Mouse (Mus musculus) cerebellum, postnatal 36 days (tissue): ENCODE measurements around the gene Gabrd.
"Not testable (repeated sequence)": the region's sequence is repeated elsewhere in the genome, so short reads cannot be mapped to it uniquely, and the experiment has no call there.

ENCODE experiments used
- DNase-seq, 2 experiments: peaks; one replicate each; pipeline ENCODE4 v3.0.0; 2021 to 2022; ENCODE audit warnings: mixed read lengths in 2 of 2

Gabrd gene

DNA sequence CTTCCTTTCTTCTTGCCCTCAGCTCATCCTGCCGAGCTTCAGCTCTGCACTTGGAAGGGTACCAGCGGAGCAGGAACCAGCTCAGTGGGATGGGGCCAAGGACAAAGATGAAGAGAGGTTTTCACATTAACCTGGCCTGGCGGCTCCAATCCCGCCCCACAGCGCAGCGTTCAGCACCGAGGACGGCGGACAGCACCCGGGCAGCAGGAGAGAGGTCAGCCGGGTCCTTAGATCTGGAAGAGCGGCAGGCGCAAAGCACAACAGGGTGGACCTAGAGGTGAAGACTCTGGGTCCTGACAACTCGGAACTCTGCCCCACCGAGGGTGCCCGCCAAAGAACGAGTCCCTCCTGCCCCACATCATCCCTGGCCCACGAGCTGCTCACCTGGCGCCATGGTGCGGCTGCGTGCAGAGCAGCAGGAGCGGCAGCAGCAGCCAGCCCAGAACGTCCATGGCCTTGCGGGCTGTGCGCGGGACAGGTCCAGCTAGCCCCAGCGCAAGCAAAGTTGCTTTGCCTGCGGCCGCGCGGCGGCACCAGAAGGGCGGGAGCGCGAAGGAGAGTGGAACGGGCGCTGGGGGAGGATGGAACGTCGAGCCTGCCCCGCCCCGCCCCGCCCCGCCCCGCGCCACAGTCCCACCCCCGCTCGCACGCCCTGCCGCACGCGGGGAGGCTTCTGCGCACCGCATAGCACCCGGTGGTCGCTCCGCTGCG lies at the start of gene Gabrd:
Gene Gabrd, minus strand, starts transcription at position 602 of the 711 bp plus-strand sequence.
- peak; percentile 77 to 84 for DNase-seq

DNA sequence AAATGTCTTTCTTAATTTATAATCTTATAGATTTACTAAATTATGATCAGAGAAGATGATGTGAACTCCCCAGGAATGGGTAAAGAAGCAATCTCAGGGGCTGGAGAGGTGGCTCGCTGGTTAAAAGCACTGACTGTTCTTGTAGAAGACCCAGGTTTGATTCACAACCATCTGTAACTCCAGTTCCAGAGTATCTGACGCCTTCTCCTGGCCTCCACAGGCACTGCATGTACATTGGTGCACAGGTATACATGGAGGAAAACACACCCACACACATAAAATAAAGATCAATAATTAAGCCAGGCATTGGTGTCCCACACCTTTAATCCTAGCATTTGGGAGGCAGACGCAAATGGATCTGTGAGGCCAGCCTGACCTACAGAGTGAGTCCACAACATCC lies 44.9 kb upstream of the Gabrd start:
- no peak for DNase-seq

DNA sequence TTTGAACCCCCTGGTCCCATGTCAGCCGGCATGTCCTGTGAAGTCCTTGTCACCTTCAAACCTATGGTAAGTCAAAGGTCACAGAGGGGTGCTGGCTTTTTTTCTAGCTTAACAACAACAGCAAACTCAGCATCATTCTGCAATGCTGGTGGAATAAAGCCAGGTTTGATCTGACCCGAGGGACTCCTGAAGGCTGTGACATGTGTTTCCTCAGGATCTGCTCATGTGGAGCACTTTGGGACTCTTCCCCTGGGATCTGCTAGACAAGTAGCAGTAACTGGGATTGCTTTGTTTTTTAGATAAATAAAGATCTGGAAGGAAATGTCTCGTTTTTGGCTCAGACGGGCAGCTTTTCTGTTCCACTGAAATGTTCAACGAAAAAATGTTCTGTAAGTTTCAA lies 36.1 kb upstream of the Gabrd start:
- DNase-seq = no peak

DNA sequence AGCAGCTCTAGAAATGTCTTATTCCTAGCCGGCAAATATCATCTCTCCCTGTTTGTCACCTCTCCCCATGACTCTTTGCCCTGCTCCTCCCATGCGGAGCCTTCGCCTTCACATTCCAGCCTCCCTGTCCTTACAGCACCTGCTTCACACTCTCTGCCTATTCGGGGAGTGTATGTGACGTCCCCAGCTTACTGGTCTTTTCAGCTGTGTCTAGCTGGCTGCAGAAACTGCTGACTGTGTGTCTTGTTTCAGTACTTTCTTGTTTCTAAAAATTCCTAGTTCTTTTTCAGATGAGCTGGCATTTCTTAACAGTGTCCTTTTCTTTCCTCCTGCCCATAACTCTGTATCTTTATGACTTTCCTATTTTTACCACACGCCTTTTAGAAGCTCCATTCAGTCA lies 34.4 kb upstream of the Gabrd start:
- no peak for DNase-seq

DNA sequence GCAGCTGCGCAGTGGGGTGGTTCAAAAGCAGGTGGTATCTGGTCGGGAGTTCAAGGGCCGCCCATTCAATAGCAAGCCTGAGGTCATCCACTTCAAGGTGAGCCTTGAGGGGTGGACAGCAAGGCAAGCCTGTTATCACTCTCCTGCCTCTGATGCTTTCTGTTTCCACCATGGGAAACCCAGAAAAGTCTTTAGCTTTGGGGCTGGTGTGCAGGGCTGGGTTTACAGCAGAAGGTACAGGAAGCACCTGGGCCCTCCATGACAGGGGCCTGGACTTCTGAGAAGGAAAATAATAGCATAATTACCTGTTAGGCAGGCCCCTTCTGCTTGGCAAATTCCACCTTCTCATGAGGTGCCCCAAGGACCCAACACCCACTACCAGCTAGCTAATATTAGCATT lies 31.3 kb upstream of the Gabrd start:
- no peak for DNase-seq

DNA sequence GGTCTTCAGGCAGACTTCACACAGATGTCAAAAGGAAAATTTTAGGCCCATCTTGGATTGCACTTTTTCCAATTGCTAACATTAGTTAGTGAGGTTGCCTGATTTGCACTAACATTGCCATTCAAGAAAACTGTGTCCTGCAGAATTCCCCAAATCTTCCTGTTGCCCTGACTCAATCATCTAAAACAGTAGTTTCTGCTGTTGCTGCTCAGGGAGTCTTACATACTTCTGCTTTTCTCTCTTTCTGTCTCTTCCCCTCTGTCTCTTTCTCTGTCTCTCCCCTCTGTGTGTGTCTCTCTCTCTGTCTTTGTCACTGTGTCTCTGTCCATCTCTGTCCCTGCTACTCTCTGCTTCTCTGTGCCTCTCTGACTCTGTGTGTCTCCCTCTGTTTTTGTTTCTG lies 30.5 kb upstream of the Gabrd start:
- DNase-seq = no peak

DNA sequence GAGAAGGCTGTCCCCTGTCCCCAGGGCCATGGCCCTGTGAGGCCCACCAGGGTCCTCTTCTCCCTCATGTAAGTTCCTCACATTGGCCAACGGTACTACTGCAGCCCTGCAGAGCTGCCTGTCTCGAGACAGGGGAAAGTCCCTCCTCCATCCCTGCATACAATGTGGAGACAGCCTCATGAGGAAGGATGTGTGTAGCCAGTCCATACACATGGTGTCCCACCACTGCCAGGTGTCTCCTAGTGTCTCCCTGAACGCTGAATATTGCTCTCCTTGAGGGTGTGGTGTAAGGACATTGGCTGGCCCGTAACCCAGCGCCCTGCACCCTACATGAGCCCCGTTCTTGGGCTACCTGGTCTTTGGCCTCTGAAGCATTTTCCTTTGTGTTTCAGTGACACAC lies 28.4 kb upstream of the Gabrd start:
- DNase-seq = no peak

DNA sequence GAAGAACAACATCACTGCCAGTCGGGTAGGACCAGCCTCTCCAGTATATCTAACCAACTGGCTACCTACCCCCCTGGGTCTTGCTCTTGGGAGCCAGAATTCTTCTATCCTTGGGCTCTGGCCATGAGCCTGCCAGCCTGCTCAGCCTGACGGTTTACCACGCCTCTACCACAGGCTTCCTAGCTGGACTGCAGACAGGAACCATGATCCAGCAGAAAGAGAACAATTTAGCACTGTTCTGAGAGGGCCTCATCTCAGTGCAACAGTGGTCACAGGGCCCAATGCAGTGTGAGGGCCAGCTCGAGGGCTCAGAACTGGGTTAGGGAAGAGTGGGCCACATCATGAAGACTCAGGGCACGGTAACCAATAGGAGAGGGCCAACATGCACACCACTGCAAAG lies 26.1 kb upstream of the Gabrd start:
- DNase-seq = no peak

DNA sequence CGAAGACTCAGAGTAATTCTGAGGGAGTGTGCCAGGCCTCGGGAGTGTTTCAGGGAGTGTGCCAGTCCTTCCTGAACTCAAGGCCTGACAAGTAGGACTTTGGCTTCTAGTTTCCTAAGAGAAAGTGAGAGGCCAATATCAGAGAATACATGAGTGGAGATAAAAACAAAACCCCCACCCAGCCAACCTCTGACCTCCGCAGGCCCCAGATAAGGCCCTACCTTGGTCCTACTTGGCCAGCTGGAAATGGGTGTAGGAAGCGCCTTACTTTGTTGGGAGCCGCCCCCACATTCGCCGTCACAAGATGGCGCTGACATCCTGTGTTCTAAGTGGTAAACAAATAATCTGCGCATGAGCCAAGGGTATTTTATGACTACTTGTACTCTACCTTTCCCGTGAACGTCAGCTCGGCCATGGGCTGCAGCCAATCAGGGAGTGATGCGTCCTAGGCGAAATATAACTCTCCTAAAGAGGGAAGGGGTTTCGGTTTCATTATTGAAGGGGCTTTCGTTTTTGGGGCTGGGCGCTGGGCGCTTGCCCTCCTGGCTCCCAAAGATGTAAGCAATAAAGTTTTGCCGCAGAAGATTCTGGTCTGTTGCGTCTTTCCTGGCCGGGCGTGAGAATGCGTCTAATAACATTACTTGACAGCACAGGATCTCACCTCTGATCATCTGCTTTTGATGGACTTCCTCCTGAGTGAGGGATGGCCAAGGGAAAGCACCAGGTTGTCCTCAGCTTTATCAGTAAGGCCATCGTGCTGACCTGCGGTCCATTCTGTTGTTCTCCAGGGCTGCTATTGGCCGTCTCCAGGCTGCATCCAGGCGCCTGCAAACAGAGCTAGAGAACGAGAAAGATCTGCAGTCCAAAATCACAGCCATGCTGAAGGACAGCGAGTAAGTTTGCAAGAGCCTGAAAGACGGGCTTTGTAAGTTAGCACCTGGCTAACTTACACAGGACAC lies 23.8 kb upstream of the Gabrd start:
- DNase-seq = not testable (repeated sequence)

DNA sequence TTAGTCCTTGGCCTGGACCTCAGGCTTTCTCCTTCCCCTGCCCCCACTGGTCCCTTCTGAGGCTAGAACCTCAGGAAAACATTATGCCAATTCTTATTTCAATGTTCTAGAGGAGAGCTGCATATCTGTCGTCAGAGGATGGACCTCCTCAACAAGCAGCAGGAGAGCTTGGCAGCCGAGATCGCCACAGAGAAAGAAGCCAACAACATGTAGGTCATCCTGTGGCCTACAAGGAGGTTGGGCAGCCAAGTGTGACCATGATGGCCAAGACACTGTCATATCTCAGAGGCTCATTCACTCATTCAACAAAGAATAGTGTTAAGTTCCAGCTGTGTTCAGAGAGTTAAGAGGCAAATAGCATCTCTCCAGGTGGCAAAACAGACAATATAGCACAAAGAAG lies 22.2 kb upstream of the Gabrd start:
- peak; percentile 78 for DNase-seq

DNA sequence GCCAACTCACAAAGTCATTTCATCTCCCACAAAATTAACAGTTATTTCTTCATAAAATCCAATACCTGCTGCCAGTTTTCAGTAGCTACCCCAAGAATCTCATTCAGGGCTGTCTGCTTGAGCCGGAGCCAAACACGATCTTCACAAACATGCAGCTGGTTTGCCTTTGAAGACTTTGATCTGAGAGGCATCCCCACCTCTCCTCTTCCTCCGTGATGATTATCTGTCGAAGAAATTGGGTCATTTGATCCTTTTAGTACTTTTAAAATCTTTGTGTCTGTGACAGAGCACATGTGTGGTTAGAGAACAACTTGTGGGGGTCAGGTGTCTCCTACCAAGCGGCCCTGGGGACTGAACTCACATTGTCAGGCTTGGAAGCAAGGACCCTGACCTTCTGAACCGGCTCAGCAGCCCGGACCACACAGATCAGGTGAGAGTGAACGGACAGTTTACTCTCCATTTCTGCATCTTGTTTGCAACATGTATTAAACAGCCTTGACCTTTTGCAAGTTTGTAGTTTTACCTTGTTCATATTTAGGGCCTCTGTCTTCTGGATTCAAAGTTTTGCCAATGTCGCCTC lies 16.8 kb upstream of the Gabrd start:
- DNase-seq = no peak

DNA sequence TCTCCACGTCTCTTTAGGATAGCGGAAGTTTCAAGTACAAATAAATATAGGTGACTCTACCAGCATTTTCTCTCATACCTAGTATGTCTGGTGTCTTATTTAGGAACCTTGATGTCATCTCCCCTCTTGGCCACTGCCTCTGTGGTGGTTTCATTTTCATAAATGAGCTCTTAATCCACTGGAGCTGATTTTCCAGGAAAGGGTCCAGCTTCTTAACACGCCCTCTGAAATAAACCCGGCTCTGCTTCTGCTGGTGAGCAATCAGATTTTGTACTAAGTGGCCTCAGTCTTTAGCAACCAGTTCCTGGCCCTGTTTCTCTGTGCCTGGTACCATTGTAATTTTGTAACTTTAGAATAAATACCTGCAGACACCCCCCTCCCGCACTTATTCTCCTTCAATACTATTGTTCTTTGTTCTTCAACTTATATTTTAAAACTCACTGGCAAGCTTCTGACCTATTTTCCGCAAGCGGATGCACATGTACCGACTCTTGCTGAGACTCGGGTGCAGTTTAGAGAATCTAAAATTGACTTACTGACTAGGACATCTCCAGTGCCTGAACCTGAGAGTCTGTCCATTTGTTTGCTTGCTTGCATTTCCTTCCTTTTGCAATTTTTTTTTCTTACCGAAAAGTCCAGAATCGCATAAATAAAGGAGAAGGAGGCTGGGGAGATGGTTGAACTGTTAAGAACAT lies 15.9 kb upstream of the Gabrd start:
- DNase-seq = no peak

DNA sequence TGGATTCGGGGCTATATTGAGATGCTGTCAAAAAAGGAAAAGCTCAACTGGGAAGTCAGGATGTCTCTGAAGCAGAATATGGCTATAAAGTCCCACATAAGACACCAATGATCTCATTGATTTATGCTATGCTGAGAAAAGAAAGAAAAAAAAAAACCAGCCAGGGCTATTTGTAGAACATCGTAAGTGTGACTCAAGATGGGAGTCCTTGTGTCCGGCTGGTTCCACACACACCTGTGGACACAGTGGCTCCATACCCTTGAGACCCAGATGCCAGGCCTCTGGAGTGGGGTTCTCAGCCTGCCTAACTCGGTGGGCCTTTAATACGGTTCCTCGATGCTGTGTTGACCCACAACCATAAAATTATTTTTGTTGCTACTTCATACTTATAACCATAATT lies 14.2 kb upstream of the Gabrd start:
- no peak for DNase-seq

DNA sequence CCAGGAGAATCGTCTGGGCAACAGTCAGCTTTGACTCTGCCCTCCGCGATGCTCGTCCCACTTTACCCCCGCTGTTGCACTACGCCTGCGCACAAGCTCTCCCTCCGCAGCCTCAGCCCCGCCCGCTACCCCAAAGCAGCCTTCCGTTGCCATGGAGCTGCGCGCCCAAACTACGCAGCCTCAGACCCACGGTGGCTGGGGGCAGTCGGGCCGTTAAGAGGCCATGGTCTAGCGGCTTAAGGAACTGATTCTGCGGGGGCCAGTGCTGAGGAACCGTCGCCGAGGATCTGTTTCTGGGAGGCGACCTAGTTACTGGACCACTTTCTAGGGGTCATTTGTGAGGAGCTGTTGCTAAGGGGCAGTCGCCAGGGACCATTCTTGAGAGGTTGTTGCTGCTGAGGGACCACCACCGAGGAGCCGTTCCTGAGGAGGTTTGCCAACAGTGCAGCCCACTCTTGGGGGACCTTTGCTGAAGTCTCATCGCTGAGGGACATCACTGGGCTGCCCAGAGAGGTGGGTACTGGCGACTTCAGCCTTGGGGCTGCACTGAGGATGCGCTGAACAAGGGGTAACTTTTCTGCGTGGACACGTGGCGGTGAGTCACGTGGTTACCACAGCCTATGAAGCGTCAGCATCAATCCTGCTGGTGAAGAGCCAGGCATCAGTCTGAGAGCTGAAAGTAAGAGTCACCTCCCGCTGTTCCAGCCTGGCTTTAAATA lies 11.3 kb upstream of the Gabrd start, which contains the start of gene Cfap74:
Gene Cfap74, plus strand, starts transcription at position 133 of the 719 bp plus-strand sequence.
- peak; percentile 79 to 85 for DNase-seq

DNA sequence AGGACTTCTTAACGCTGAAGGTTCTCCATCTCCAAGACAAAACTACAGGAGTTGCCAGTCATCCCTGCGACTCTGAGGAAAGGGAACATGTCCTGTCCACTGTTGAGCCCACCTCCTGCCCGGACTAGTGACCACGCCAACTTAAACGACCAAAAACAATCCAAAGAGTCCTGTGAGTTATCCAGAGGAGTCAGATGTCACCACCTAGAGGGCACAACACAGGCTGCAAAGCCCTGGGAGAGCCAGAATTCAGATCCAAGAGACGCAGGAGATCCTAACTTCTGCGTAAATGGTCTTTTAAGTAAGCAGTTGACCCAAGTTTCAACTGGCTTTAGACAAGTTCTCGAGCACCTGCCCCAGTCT lies 10.8 kb upstream of the Gabrd start:
- no peak for DNase-seq

DNA sequence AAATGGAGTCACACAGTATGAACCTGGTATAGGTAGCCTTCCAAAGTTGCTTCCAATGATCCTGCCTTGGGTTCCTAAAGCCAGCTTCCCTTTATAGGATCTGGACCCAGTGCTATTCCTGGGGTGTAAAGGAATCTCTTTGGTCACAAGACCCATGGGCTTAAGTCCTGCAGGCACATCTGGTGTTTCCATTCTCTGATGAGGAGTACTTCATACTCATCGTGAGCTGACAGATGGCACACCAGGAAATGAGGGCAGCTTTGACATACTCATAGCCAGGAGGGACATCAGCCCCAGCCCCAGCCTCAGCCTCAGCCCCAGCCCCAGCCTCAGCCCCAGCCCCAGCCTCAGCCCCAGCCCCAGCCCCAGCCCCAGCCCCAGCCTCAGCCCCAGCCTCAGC lies 4.6 kb upstream of the Gabrd start:
- DNase-seq = no peak

DNA sequence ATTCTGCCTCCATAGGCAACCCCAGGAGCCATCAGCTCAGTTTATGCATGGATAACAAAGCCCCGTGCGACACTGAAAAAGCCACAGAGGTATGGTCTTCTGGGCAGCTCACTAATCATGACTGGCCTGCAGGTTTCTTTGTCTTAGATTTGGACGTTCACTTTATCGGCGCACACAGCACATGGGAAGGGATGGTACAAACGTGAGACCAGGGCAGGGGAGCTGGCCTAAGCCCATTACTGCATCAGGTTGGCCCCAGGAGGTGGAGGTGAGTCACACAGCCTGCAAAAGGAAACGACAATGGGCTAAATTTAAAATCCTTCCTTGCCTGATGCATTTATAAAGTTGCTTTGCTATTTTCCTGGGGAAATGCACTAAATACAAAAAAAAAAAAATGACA lies 3.2 kb upstream of the Gabrd start:
- peak; percentile 79 to 82 for DNase-seq

DNA sequence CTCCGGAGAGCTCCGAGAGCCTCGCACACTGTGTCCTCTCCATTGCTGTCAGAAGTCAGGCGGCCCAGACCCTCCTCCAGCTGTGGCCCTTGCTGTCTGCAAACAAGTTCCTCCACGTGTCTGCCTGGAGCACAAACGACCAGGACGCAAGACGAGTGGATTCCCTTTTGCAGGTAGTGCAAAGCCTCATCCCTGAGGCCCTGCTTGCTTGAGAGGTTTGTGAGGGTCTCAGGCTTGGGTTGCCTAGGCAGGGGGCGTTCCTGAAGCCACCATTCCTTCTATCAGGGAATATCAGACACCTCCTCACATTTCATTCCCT lies 269 bp upstream of the Gabrd start:
- DNase-seq = no peak

DNA sequence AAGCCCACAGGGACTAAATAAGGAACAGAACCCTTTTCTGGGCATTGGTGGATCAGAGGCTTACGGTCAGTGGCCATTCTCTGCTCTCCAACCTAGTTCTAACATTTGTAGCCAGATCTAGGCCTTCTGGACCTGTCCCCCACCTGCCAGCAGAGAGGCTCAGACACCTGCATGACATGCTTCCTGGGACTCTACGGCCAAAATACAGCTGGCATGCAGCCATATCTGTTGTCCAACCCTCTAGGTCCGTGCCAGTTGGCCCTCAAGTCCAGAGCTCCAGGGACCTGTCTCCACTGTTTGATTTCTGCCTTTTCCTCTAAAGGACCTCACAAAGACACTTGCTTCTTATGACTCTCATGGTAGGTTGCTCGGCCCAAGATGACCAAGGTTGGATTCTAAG lies 1.2 kb downstream of the Gabrd start:
- DNase-seq = peak; percentile 94 to 96

DNA sequence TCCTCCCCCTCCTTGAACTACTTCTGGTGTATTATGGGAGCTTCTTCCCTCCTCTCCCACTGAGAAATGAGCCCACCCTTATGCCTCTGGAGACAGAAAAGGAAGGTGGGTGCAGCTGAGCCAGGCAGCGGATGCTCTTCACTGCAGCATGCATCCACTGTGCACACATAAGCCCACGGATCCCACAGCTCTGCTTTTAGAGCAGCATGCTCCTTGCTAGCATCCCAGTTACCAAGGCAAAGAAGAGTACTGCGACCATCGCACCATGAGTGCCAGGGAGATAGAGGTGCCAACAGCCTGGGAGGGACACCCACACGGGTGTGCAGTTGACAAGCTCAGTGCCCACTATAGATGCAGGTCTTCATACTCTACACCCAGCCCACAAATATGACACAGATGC lies 2.4 kb downstream of the Gabrd start:
- peak in 1 of 2 experiments; percentile 34 for DNase-seq

DNA sequence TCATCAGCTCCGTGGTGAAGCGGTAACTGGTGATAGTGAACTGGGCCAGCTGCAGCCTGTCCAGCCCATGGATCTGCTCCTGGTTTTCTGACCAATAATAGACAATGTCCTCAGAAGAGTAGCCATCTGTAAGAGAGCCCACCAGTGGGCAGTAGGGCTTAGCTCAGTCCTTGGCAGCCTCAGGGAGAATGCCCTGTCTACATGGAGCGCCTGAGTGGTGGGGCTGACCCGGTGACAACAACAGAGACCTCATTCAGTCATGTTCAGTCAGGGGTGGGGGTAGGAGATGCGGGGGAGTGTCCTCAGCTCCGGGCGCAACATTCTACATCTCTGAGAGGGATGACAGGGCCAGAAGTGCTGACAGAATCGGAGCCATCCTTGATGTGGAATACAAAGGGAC lies 10.7 kb downstream of the Gabrd start:
- DNase-seq = no peak

DNA sequence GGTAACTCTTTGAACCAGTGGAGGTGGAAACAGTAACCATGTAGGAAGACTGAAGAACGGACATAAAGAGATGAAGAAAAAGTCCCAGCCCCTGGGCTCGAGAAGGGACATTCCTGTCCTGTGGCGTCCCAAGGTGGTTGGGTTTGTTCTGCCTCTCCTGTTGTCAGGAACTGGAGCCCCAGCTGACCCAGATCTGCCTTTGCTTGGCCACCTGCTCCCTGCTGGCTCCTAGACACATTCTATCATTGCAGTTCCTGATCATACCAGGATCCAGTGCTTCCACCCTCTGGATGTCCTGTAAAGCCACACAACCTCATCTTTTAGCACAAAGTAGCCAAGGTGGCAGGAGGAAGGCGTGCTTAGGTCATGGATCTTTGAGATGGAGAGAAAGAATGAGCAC lies 14.6 kb downstream of the Gabrd start:
- DNase-seq = peak; percentile 70 to 73

DNA sequence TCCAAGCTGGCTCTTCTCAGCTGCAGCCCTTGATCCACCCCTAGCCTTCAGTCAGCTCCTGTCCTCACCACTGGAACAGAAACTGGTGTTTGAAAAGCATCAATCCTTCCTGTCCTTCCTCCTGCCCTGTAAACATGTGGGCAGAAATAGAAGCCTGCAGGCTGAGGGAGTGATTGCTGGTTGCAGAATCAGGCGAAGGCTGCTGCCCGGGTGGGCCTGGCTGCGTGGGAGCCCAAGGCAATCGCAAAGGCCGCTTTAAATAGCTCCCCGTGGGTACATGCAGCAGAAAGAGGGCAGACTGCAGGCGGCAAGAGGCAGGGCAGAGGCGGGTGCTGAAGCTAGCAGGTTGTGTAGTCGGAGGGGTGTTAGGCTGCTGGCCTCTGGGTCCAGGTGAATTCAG lies 15.2 kb downstream of the Gabrd start:
- DNase-seq = peak in 1 of 2 experiments; percentile 34
